Mouse (Mus musculus) heart, embryonic 10.5 days (tissue): ENCODE measurements around the gene Ttc21a. TPM values are rescaled to one million over a fixed set of nuclear protein-coding genes. Genes with fewer than 3 reads are reported as not detected.
A peak's percentile ranks its signal among the peaks of the same experiment; 100 is the strongest.

ENCODE experiments used
- DNase-seq: peaks from one replicate; pipeline ENCODE4 v3.0.0-alpha.2; 2017; ENCODE audit warnings: low spot score
- H3K27ac ChIP-seq: fragments of 300-500 bp; sonication (generic); 2 replicates; pipeline ENCODE4 v1.5.1; 2016; ENCODE audit warnings: mild to moderate bottlenecking
- H3K27me3 ChIP-seq: fragments of 300-500 bp; sonication (generic); 2 replicates; pipeline ENCODE4 v1.6.1; 2016; ENCODE audit warnings: mild to moderate bottlenecking; ENCODE audit not compliant: poor library complexity, insufficient read depth, severe bottlenecking
- H3K36me3 ChIP-seq: fragments of 300-500 bp; sonication (generic); 2 replicates; pipeline ENCODE4 v1.6.1; 2016; ENCODE audit warnings: mild to moderate bottlenecking, moderate library complexity
- H3K4me1 ChIP-seq: fragments of 300-500 bp; sonication (generic); 2 replicates; pipeline ENCODE4 v1.6.1; 2016; ENCODE audit warnings: mild to moderate bottlenecking
- H3K4me3 ChIP-seq: fragments of 300-500 bp; sonication (generic); 2 replicates; pipeline ENCODE4 v1.5.1; 2016; ENCODE audit warnings: mild to moderate bottlenecking, moderate library complexity
- H3K9me3 ChIP-seq: fragments of 300-500 bp; sonication (generic); 2 replicates; pipeline ENCODE4 v1.6.1; 2016; ENCODE audit warnings: mild to moderate bottlenecking, moderate library complexity
- WGBS: fragments of 180-500 bp; shearing (Covaris S2); methylation state at CpG from one replicate; pipeline ENCODE4 v1.1.7; 2016; 5-methylcytosine and 5-hydroxymethylcytosine counted together
- polyA plus RNA-seq: library from polyadenylated mRNA; unstranded; fragments of >200 nt; fragmentation: Nextera tagmentation; extraction: Ambion mirVana; gene quantifications from 2 replicates; pipeline ENCODE4 v1.2.1, GENCODE M21; 2016

Ttc21a gene
- polyA plus RNA-seq, 1 experiment from 2014 or later: 0.28 TPM

GRCm38 (mm10) chr9:119994207-119994606, 56.8 kb downstream of the Ttc21a start:
- 55% methylated on average over 7 of the region's 7 CpGs for WGBS
- no peaks in the 10 kb centered on the region for H3K9me3 ChIP-seq
- H3K4me3 ChIP-seq: no peak overlapping the region
- DNase-seq: no peak
- H3K27me3 ChIP-seq: no peaks in the 10 kb centered on the region; the same call in 1 of the 2 replicates
- H3K36me3 ChIP-seq: no peaks in the 10 kb centered on the region
- no peak overlapping the region for H3K27ac ChIP-seq
- peaks cover 5% of the 10 kb centered on the region for H3K4me1 ChIP-seq

- Histone ChIP-seq H3K36me3 (no peaks in the 10 kb centered on the region), H3K4me1 (peaks cover 6% of the 10 kb centered on the region), H3K4me3 (no peak overlapping the region), H3K27ac (no peak overlapping the region), H3K27me3 (peaks cover 5% of the 10 kb centered on the region), H3K9me3 (no peaks in the 10 kb centered on the region)
- no peak for DNase-seq
- WGBS: 88% methylated on average over 4 of the region's 4 CpGs
These were observed 58.7 kb downstream of the Ttc21a start for GRCm38 (mm10) chr9:119996080-119996479.

- Histone ChIP-seq H3K4me3 (no peak overlapping the region), H3K27me3 (peaks cover 5% of the 10 kb centered on the region), H3K36me3 (no peaks in the 10 kb centered on the region), H3K9me3 (no peaks in the 10 kb centered on the region), H3K27ac (no peak overlapping the region), H3K4me1 (peaks cover 14% of the 10 kb centered on the region)
- whole genome bisulfite sequencing: 76% methylated on average over 1 of the region's 1 CpGs
- no peak for DNase-seq
These were observed 61.4 kb downstream of the Ttc21a start for GRCm38 (mm10) chr9:119998776-119999175.

GRCm38 (mm10) chr9:119999636-120000035, 62.2 kb downstream of the Ttc21a start:
- Histone ChIP-seq H3K9me3 (no peaks in the 10 kb centered on the region), H3K27me3 (peaks cover 5% of the 10 kb centered on the region), H3K27ac (0 out of 2 replicates have a peak overlapping the region, but pooled peaks have one; percentile 19), H3K4me3 (no peak overlapping the region), H3K4me1 (peaks cover 19% of the 10 kb centered on the region), H3K36me3 (no peaks in the 10 kb centered on the region)
- 83% methylated on average over 6 of the region's 6 CpGs for WGBS
- no peak for DNase-seq

- H3K4me1 ChIP-seq: peaks cover 19% of the 10 kb centered on the region
- 0 out of 2 replicates have a peak overlapping the region, but pooled peaks have one; percentile 16 for H3K27ac ChIP-seq
- no peaks in the 10 kb centered on the region for H3K9me3 ChIP-seq
- no peak overlapping the region for H3K4me3 ChIP-seq
- DNase-seq: no peak
- H3K27me3 ChIP-seq: peaks cover 5% of the 10 kb centered on the region
- H3K36me3 ChIP-seq: no peaks in the 10 kb centered on the region
- 69% methylated on average over 5 of the region's 5 CpGs for WGBS
These were observed 63.4 kb downstream of the Ttc21a start for GRCm38 (mm10) chr9:120000761-120001160.

GRCm38 (mm10) chr9:120001945-120002725, 64.7 kb downstream of the Ttc21a start:
- Histone ChIP-seq H3K36me3 (no peaks in the 10 kb centered on the region), H3K9me3 (no peaks in the 10 kb centered on the region), H3K27ac (peak overlapping the region; percentile 91), H3K27me3 (peaks cover 5% of the 10 kb centered on the region), H3K4me1 (peaks cover 19% of the 10 kb centered on the region), H3K4me3 (peak overlapping the region; percentile 64)
- DNase-seq: peak; percentile 98
- 10% methylated on average over 31 of the region's 31 CpGs for WGBS

- Histone ChIP-seq H3K4me1 (peaks cover 19% of the 10 kb centered on the region), H3K4me3 (no peak overlapping the region), H3K27me3 (peaks cover 5% of the 10 kb centered on the region), H3K36me3 (no peaks in the 10 kb centered on the region), H3K9me3 (no peaks in the 10 kb centered on the region), H3K27ac (peak overlapping the region; percentile 91)
- no peak for DNase-seq
- WGBS: 81% methylated on average over 5 of the region's 5 CpGs
These were observed 65.5 kb downstream of the Ttc21a start for GRCm38 (mm10) chr9:120002893-120003292.

- peaks cover 23% of the 10 kb centered on the region for H3K4me1 ChIP-seq
- no peak overlapping the region for H3K27ac ChIP-seq
- H3K9me3 ChIP-seq: no peaks in the 10 kb centered on the region
- DNase-seq: no peak
- WGBS: 78% methylated on average over 3 of the region's 3 CpGs
- no peak overlapping the region for H3K4me3 ChIP-seq
- H3K27me3 ChIP-seq: no peaks in the 10 kb centered on the region
- H3K36me3 ChIP-seq: no peaks in the 10 kb centered on the region
These were observed 68.5 kb downstream of the Ttc21a start for GRCm38 (mm10) chr9:120005936-120006335.

GRCm38 (mm10) chr9:120007833-120008232, 70.4 kb downstream of the Ttc21a start:
- H3K27ac ChIP-seq: no peak overlapping the region
- H3K27me3 ChIP-seq: no peaks in the 10 kb centered on the region
- H3K4me1 ChIP-seq: peaks cover 20% of the 10 kb centered on the region
- WGBS: 93% methylated on average over 1 of the region's 1 CpGs
- no peak overlapping the region for H3K4me3 ChIP-seq
- DNase-seq: no peak
- H3K9me3 ChIP-seq: no peaks in the 10 kb centered on the region
- peaks cover 7% of the 10 kb centered on the region; the same call in 1 of the 2 replicates for H3K36me3 ChIP-seq

GRCm38 (mm10) chr9:120009226-120009841, 71.9 kb downstream of the Ttc21a start:
- H3K27me3 ChIP-seq: no peaks in the 10 kb centered on the region
- no peak overlapping the region for H3K4me3 ChIP-seq
- peaks cover 26% of the 10 kb centered on the region for H3K4me1 ChIP-seq
- DNase-seq: no peak
- no peaks in the 10 kb centered on the region for H3K9me3 ChIP-seq
- peaks cover 22% of the 10 kb centered on the region for H3K36me3 ChIP-seq
- H3K27ac ChIP-seq: peak overlapping the region; percentile 29; the same call in 1 of the 2 replicates
- 82% methylated on average over 7 of the region's 7 CpGs for WGBS

GRCm38 (mm10) chr9:120009871-120010270, 72.5 kb downstream of the Ttc21a start:
- H3K27ac ChIP-seq: no peak overlapping the region
- H3K36me3 ChIP-seq: peaks cover 27% of the 10 kb centered on the region
- no peak overlapping the region for H3K4me3 ChIP-seq
- 91% methylated on average over 3 of the region's 3 CpGs for WGBS
- peaks cover 32% of the 10 kb centered on the region for H3K4me1 ChIP-seq
- no peaks in the 10 kb centered on the region for H3K27me3 ChIP-seq
- no peaks in the 10 kb centered on the region for H3K9me3 ChIP-seq
- DNase-seq: no peak

GRCm38 (mm10) chr9:120010781-120011511, 73.5 kb downstream of the Ttc21a start:
- peaks cover 38% of the 10 kb centered on the region for H3K36me3 ChIP-seq
- 1% methylated on average over 59 of the region's 60 CpGs for WGBS
- H3K4me1 ChIP-seq: peaks cover 39% of the 10 kb centered on the region
- peak; percentile 97 for DNase-seq
- peak overlapping the region; percentile 62 for H3K4me3 ChIP-seq
- H3K27ac ChIP-seq: peak overlapping the region; percentile 81
- no peaks in the 10 kb centered on the region for H3K9me3 ChIP-seq
- H3K27me3 ChIP-seq: no peaks in the 10 kb centered on the region

- peaks cover 45% of the 10 kb centered on the region for H3K4me1 ChIP-seq
- 2% methylated on average over 10 of the region's 10 CpGs for WGBS
- H3K27me3 ChIP-seq: no peaks in the 10 kb centered on the region
- peak; percentile 90 for DNase-seq
- peaks cover 44% of the 10 kb centered on the region for H3K36me3 ChIP-seq
- H3K4me3 ChIP-seq: peak overlapping the region; percentile 62
- no peaks in the 10 kb centered on the region for H3K9me3 ChIP-seq
- peak overlapping the region; percentile 81 for H3K27ac ChIP-seq
These were observed 74.1 kb downstream of the Ttc21a start for GRCm38 (mm10) chr9:120011533-120011932.
